Mouse (Mus musculus): ENCODE results near the gene Grm5.

Grm5 gene

GRCm38 (mm10) chr7:87583868-87584267, at the start of gene Grm5:
Grm5 (plus strand) TSS chr7:87584168.
- no peak for DNase-seq

GRCm38 (mm10) chr7:87539031-87539430, 44.9 kb upstream of the Grm5 start:
- no peak for DNase-seq

- no peak for DNase-seq
Measured at GRCm38 (mm10) chr7:87565300-87565699, 18.7 kb upstream of the Grm5 start.

- DNase-seq = no peak
Measured at GRCm38 (mm10) chr7:87566476-87566875, 17.5 kb upstream of the Grm5 start.

GRCm38 (mm10) chr7:87584281-87584701, 323 bp downstream of the Grm5 start:
- DNase-seq = no peak

- DNase-seq = no peak
Measured at GRCm38 (mm10) chr7:87586271-87586937, 2.4 kb downstream of the Grm5 start.

- DNase-seq = no peak
Measured at GRCm38 (mm10) chr7:87587976-87588375, 4.0 kb downstream of the Grm5 start.

- DNase-seq = no peak
Measured at GRCm38 (mm10) chr7:87626251-87626650, 42.3 kb downstream of the Grm5 start.

- no peak for DNase-seq
Measured at GRCm38 (mm10) chr7:87635530-87635929, 51.6 kb downstream of the Grm5 start.

- no peak for DNase-seq
Measured at GRCm38 (mm10) chr7:87650610-87651009, 66.6 kb downstream of the Grm5 start.

GRCm38 (mm10) chr7:87661794-87662193, 77.8 kb downstream of the Grm5 start:
- no peak for DNase-seq

- no peak for DNase-seq
Measured at GRCm38 (mm10) chr7:87664041-87664440, 80.1 kb downstream of the Grm5 start.

- no peak for DNase-seq
Measured at GRCm38 (mm10) chr7:87716393-87716792, 132.4 kb downstream of the Grm5 start.

GRCm38 (mm10) chr7:87718631-87719030, 134.7 kb downstream of the Grm5 start:
- DNase-seq = no peak

GRCm38 (mm10) chr7:87734511-87734910, 150.5 kb downstream of the Grm5 start:
- DNase-seq = no peak

GRCm38 (mm10) chr7:87761945-87762344, 178.0 kb downstream of the Grm5 start:
- no peak for DNase-seq

- no peak for DNase-seq
Measured at GRCm38 (mm10) chr7:87762376-87762775, 178.4 kb downstream of the Grm5 start.

GRCm38 (mm10) chr7:87787560-87787959, 203.6 kb downstream of the Grm5 start:
- no peak for DNase-seq

- DNase-seq = no peak
Measured at GRCm38 (mm10) chr7:87788963-87789362, 205.0 kb downstream of the Grm5 start.

- no peak for DNase-seq
Measured at GRCm38 (mm10) chr7:87793896-87794295, 209.9 kb downstream of the Grm5 start.

- no peak for DNase-seq
Measured at GRCm38 (mm10) chr7:87824898-87825297, 240.9 kb downstream of the Grm5 start.

GRCm38 (mm10) chr7:87834669-87835068, 250.7 kb downstream of the Grm5 start:
- DNase-seq = no peak

- DNase-seq = no peak
Measured at GRCm38 (mm10) chr7:87838579-87838978, 254.6 kb downstream of the Grm5 start.

- no peak for DNase-seq
Measured at GRCm38 (mm10) chr7:87843496-87843895, 259.5 kb downstream of the Grm5 start.

- no peak for DNase-seq
Measured at GRCm38 (mm10) chr7:87846082-87846481, 262.1 kb downstream of the Grm5 start.
